Mouse (Mus musculus) bone marrow, adult 2 months (tissue): Measurements from ENCODE around the gene Prim2.

ENCODE experiments used
- CTCF ChIP-seq: fragments of 200-500 bp; IDR thresholded peaks from 2 replicates; pipeline ENCODE4 v1.5.1; 2011; ENCODE audit warnings: low read length, control low read depth; ENCODE audit not compliant: control insufficient read depth, insufficient read depth
- POLR2A ChIP-seq: fragments of 200-500 bp; IDR thresholded peaks from 2 replicates; pipeline ENCODE4 v1.6.1; 2011; ENCODE audit warnings: low read depth, mild to moderate bottlenecking, control low read depth, low read length, borderline replicate concordance; ENCODE audit not compliant: control insufficient read depth

DNA sequence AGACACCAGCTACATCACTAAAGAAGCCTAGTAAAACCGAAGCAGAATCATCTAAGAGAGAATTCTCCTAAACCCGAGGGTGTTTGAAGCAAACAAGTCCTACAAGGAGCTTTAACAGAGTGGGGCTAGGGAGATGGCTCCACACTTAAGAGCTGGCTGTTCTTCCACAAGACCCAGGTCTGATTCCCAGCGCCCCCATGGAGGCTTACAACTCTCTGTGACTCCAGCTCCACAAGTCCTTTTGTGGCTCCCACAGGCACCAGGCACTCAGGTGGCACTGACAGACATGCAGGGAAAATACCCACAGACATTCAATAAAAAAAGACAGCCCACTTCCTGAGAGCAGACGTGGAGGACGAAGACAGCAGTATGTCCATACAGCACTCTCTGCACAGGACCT is 29.5 kb downstream of the Prim2 start:
- TF ChIP-seq POLR2A (no peak), CTCF (no peak)
